ENCODE assay signal across 8 mouse cellular contexts in genomic region chr9:122085055-122085454, GRCm38 (mm10). TPM values are rescaled to one million over a fixed set of nuclear protein-coding genes. Genes with fewer than 3 reads are reported as not detected.
A peak's percentile ranks its signal among the peaks of the same experiment; 100 is the strongest.
DNase-seq lines count a peak whose midpoint lies in the region; ATAC-seq and TF ChIP-seq lines count a peak whose summit lies in the region.

No protein-coding gene starts in this region.

- ATAC-seq in embryonic facial prominence, embryonic 15.5 days (ENCODE audit: insufficient number of reproducible peaks, low FRiP score, low TSS enrichment, low read depth): no peak
- no peak for ATAC-seq in intestine, embryonic 14.5 days (replicated peaks; ENCODE audit: low FRiP score, low TSS enrichment, low read depth)
- peak; percentile 60 for ATAC-seq in lung, embryonic 14.5 days (ENCODE audit: insufficient read depth)
- no peak for ATAC-seq in monocyte, adult 5-6 weeks (replicated peaks; ENCODE audit: insufficient number of reproducible peaks, low FRiP score, low TSS enrichment, poor library complexity, severe bottlenecking)

- H3K4me2 ChIP-seq in embryonic facial prominence, embryonic 15.5 days (replicated peaks): no peak overlapping the region
- no peak overlapping the region for H3K4me2 ChIP-seq in intestine, embryonic 14.5 days (ENCODE audit: low read length)
- H3K4me2 ChIP-seq in lung, embryonic 14.5 days: peak overlapping the region; percentile 20; the same call in 1 of the 2 replicates

- H3K9ac ChIP-seq in embryonic facial prominence, embryonic 15.5 days: no peak overlapping the region
- no peak overlapping the region for H3K9ac ChIP-seq in intestine, embryonic 14.5 days (ENCODE audit: low read length)
- H3K9ac ChIP-seq in lung, embryonic 14.5 days: no peak overlapping the region

- DNase-seq in left cerebral cortex, adult 2 months (ENCODE audit: extremely low spot score in 1 of 2, low spot score in 2 of 2): no peak
- DNase-seq in left cerebral cortex, postnatal 36 days (ENCODE audit: low spot score in 2 of 2): no peak
- no peak for DNase-seq in intestine, embryonic 14.5 days (ENCODE audit: low spot score)
- DNase-seq in lung, embryonic 14.5 days: peak; percentile 77
- DNase-seq in retina, postnatal 1 day: no peak
- no peak for DNase-seq in embryo, embryonic 9.5 days (ENCODE audit: extremely low spot score)

- no peak for TF ChIP-seq CTCF in left cerebral cortex, adult 2 months (IDR thresholded peaks at IDR 0.05)
- no peak for TF ChIP-seq CTCF in lung, embryonic 14.5 days (IDR thresholded peaks at IDR 0.05; ENCODE audit: low read depth)

- H3K36me3 ChIP-seq in embryonic facial prominence, embryonic 15.5 days: no peaks in the 10 kb centered on the region
- H3K36me3 ChIP-seq in intestine, embryonic 14.5 days (ENCODE audit: control insufficient read depth, insufficient read depth, low read length): no peaks in the 10 kb centered on the region
- H3K36me3 ChIP-seq in lung, embryonic 14.5 days (ENCODE audit: insufficient read depth): no peaks in the 10 kb centered on the region

- intact Hi-C loops in left cerebral cortex, adult 2 months (cut with DNase I): loop anchor here (1.0 to 2.0 kb wide), 2 partner anchors 24 to 63 kb away; no protein-coding TSS in a partner anchor
- intact Hi-C loops in left cerebral cortex, postnatal 36 days (cut with DNase I): no loop called here

- peak overlapping the region; percentile 6 for H3K27ac ChIP-seq in left cerebral cortex, adult 2 months
- H3K27ac ChIP-seq in embryonic facial prominence, embryonic 15.5 days (replicated peaks): peak overlapping the region; percentile 55; the same call in 1 of the 2 replicates
- peak overlapping the region; percentile 66; the same call in 1 of the 2 replicates for H3K27ac ChIP-seq in intestine, embryonic 14.5 days (ENCODE audit: low read depth)
- peak overlapping the region; percentile 87 for H3K27ac ChIP-seq in lung, embryonic 14.5 days (ENCODE audit: low read depth)

- no peaks in the 10 kb centered on the region for H3K27me3 ChIP-seq in embryonic facial prominence, embryonic 15.5 days
- no peaks in the 10 kb centered on the region for H3K27me3 ChIP-seq in intestine, embryonic 14.5 days (replicated peaks; ENCODE audit: control insufficient read depth, insufficient read depth, low read length)
- no peaks in the 10 kb centered on the region for H3K27me3 ChIP-seq in lung, embryonic 14.5 days (ENCODE audit: insufficient read depth, low read length)

- WGBS in embryonic facial prominence, embryonic 15.5 days: 29% methylated on average over 6 of the region's 6 CpGs
- 19% methylated on average over 6 of the region's 6 CpGs for WGBS in intestine, embryonic 14.5 days
- 6% methylated on average over 6 of the region's 6 CpGs for WGBS in lung, embryonic 14.5 days

- H3K9me3 ChIP-seq in embryonic facial prominence, embryonic 15.5 days (replicated peaks): no peaks in the 10 kb centered on the region
- no peaks in the 10 kb centered on the region for H3K9me3 ChIP-seq in intestine, embryonic 14.5 days (ENCODE audit: control insufficient read depth, low read length)
- H3K9me3 ChIP-seq in lung, embryonic 14.5 days (ENCODE audit: low read depth, low read length): no peaks in the 10 kb centered on the region

- H3K4me3 ChIP-seq in left cerebral cortex, adult 2 months: no peak overlapping the region
- no peak overlapping the region for H3K4me3 ChIP-seq in embryonic facial prominence, embryonic 15.5 days (replicated peaks)
- no peak overlapping the region for H3K4me3 ChIP-seq in intestine, embryonic 14.5 days (ENCODE audit: low read depth, low read length)
- no peak overlapping the region for H3K4me3 ChIP-seq in lung, embryonic 14.5 days (ENCODE audit: low read depth, low read length)

- H3K4me1 ChIP-seq in embryonic facial prominence, embryonic 15.5 days: peaks cover 3% of the 10 kb centered on the region; the same call in 1 of the 2 replicates
- peaks cover 21% of the 10 kb centered on the region for H3K4me1 ChIP-seq in intestine, embryonic 14.5 days (replicated peaks; ENCODE audit: control insufficient read depth, insufficient read depth, low read length)
- H3K4me1 ChIP-seq in lung, embryonic 14.5 days (ENCODE audit: insufficient read depth): peaks cover 8% of the 10 kb centered on the region

RNA-seq across cellular contexts. Expression of gene Snrk, which starts 32.0 kb away (rescaled TPM):
- total RNA-seq in left cerebral cortex, adult 2 months (2021): 100 to 1,000 TPM; 113 to 129 TPM
- total RNA-seq in left cerebral cortex, postnatal 36 days (2021): 100 to 1,000 TPM; 108 to 117 TPM
- 61.5 and 63.1 TPM in 2 replicates for polyA plus RNA-seq in embryonic facial prominence, embryonic 15.5 days (2015; fragmentation: Nextera tagmentation; extraction: Ambion mirVana)
- 38.3 and 38.8 TPM in 2 replicates for polyA plus RNA-seq in intestine, embryonic 14.5 days (2014; fragmentation: Nextera tagmentation; extraction: Ambion mirVana)
- polyA plus RNA-seq in lung, embryonic 14.5 days (2014; fragmentation: Nextera tagmentation; extraction: Ambion mirVana): 57.9 and 58.4 TPM in 2 replicates
- total RNA-seq in monocyte, adult 5-6 weeks (2017): 72.7 to 80.3 TPM (median 79.6 TPM) in 3 replicates

Comparison
In these comparisons a context has a peak if more than half of its experiments do, and no peak if none do; other contexts are left out.
1. H3K27ac ChIP-seq: peak in every context shown above with its lines; median percentile 87 in lung, embryonic 14.5 days; 66 in intestine, embryonic 14.5 days; 55 in embryonic facial prominence, embryonic 15.5 days; 6 in left cerebral cortex, adult 2 months.